Mouse (Mus musculus) inflammation-experienced regulatory T-cells, adult 16 weeks (primary cell): ENCODE measurements around the gene Arnt2. TPM values are rescaled to one million over a fixed set of nuclear protein-coding genes. Genes with fewer than 3 reads are reported as not detected.

Experiments
- polyA plus RNA-seq: library from polyadenylated mRNA; unstranded; fragments of 100-300 nt; shearing (Covaris generic); gene quantifications from one replicate; pipeline ENCODE4 v1.2.1, GENCODE M21; 2017

Arnt2 gene
- 8.9 TPM for polyA plus RNA-seq

GRCm38 (mm10) chr7:84409896-84410521, at the start of gene Arnt2:
Gene Arnt2 (minus strand): TSS chr7:84410176.

Other genes starting within 250 kb of the Arnt2 start
- not detected for gene Gm2115, start 118.8 kb upstream of the Arnt2 start, polyA plus RNA-seq
- 12.5 TPM for gene Fah, start 196.5 kb upstream of the Arnt2 start, polyA plus RNA-seq